Mouse (Mus musculus): ENCODE results near the gene 1700067P10Rik. TPM values are rescaled to one million over a fixed set of nuclear protein-coding genes. Genes with fewer than 3 reads are reported as not detected.

Gene 1700067P10Rik
- polyA plus RNA-seq, 1 experiment: not detected

GRCm38 (mm10) chr17:48132810-48133209 lies 43.7 kb downstream of the 1700067P10Rik start:
- Histone ChIP-seq H3K4me2 (ENCODE audit: low read depth) (no peak overlapping the region), H3ac (ENCODE audit: control insufficient read depth, insufficient read length) (no peak overlapping the region), H3K79me2 (ENCODE audit: control insufficient read depth, insufficient read depth) (no peaks in the 10 kb centered on the region), H3K36me3 (ENCODE audit: control insufficient read depth, insufficient read depth) (no peaks in the 10 kb centered on the region), H3K27me3 (ENCODE audit: control insufficient read depth, insufficient read depth, insufficient read length) (no peaks in the 10 kb centered on the region), H3K4me3 (no peak overlapping the region)
- TF ChIP-seq MYOG (IDR thresholded peaks at IDR 0.05; ENCODE audit: control insufficient read depth in 1 of 3, insufficient read depth in 1 of 3, insufficient read length in 2 of 3, low read depth in 2 of 3) (no peak), USF1 (IDR thresholded peaks at IDR 0.05; ENCODE audit: low read depth) (no peak), POLR2A (IDR thresholded peaks at IDR 0.05; ENCODE audit: insufficient read length, low read depth) (no peak), TCF12 (IDR thresholded peaks at IDR 0.05; ENCODE audit: insufficient read depth, poor library complexity, severe bottlenecking) (no peak), E2F4 (IDR thresholded peaks at IDR 0.05; ENCODE audit: insufficient read depth) (no peak), MYOD1 (IDR thresholded peaks at IDR 0.05; ENCODE audit: control insufficient read depth in 1 of 3, insufficient read length in 2 of 3, low read depth in 2 of 3) (no peak), TCF3 (IDR thresholded peaks at IDR 0.05; ENCODE audit: insufficient read length, low read depth) (no peak), POLR2AphosphoS2 (IDR thresholded peaks at IDR 0.05; ENCODE audit: insufficient read length, low read depth) (no peak), REST (IDR thresholded peaks at IDR 0.05; ENCODE audit: insufficient read depth, insufficient read length) (no peak), CEBPB (IDR thresholded peaks at IDR 0.05; ENCODE audit: insufficient read depth, poor library complexity, severe bottlenecking) (no peak), SRF (IDR thresholded peaks at IDR 0.05; ENCODE audit: control insufficient read depth, insufficient read length, low read depth) (no peak), MAX (IDR thresholded peaks at IDR 0.05; ENCODE audit: low read depth) (no peak)

Other genes starting within 250 kb of the 1700067P10Rik start
- gene Foxp4, start 164.7 kb upstream of the 1700067P10Rik start, polyA plus RNA-seq (2012; fragmentation: generic; extraction: Trizol): 24.7 TPM
- not detected for gene 1700122O11Rik, start 51.0 kb upstream of the 1700067P10Rik start, polyA plus RNA-seq (2012; fragmentation: generic; extraction: Trizol)
- not detected for gene 9830107B12Rik, start 56.9 kb downstream of the 1700067P10Rik start, polyA plus RNA-seq (2012; fragmentation: generic; extraction: Trizol)
- not detected for gene A530064D06Rik, start 78.0 kb downstream of the 1700067P10Rik start, polyA plus RNA-seq (2012; fragmentation: generic; extraction: Trizol)
- not detected for gene Trem1, start 143.4 kb downstream of the 1700067P10Rik start, polyA plus RNA-seq (2012; fragmentation: generic; extraction: Trizol)
- 2.4 TPM for gene Trem3, start 158.5 kb downstream of the 1700067P10Rik start, polyA plus RNA-seq (2012; fragmentation: generic; extraction: Trizol)
- gene Treml4, start 175.0 kb downstream of the 1700067P10Rik start, polyA plus RNA-seq (2012; fragmentation: generic; extraction: Trizol): not detected
- not detected for gene Treml2, start 210.2 kb downstream of the 1700067P10Rik start, polyA plus RNA-seq (2012; fragmentation: generic; extraction: Trizol)
- not detected for gene B430306N03Rik, start 226.8 kb downstream of the 1700067P10Rik start, polyA plus RNA-seq (2012; fragmentation: generic; extraction: Trizol)

Data from myocyte (in vitro differentiated cells).